Mouse (Mus musculus) hindbrain, embryonic 10.5 days (tissue): ENCODE results near the gene Nt5c. TPM values are rescaled to one million over a fixed set of nuclear protein-coding genes. Genes with fewer than 3 reads are reported as not detected.

Source experiments
- DNase-seq: peaks from one replicate; pipeline ENCODE4 v3.0.0-alpha.2; 2017; ENCODE audit warnings: low spot score
- H3K27ac ChIP-seq: fragments of 300-500 bp; sonication (generic); 2 replicates; pipeline ENCODE4 v1.5.1; 2016; ENCODE audit warnings: mild to moderate bottlenecking, moderate library complexity
- H3K27me3 ChIP-seq: fragments of 300-500 bp; sonication (generic); 2 replicates; pipeline ENCODE4 v1.6.1; 2016; ENCODE audit warnings: mild to moderate bottlenecking; ENCODE audit not compliant: poor library complexity, insufficient read depth, severe bottlenecking
- H3K36me3 ChIP-seq: fragments of 300-500 bp; sonication (generic); 2 replicates; pipeline ENCODE4 v1.6.1; 2016; ENCODE audit warnings: mild to moderate bottlenecking, moderate library complexity
- H3K4me1 ChIP-seq: fragments of 300-500 bp; sonication (generic); replicated peaks from 2 replicates; pipeline ENCODE4 v1.6.1; 2016; ENCODE audit warnings: mild to moderate bottlenecking
- H3K4me3 ChIP-seq: fragments of 300-500 bp; sonication (generic); 2 replicates; pipeline ENCODE4 v1.5.1; 2016; ENCODE audit warnings: mild to moderate bottlenecking, moderate library complexity
- H3K9me3 ChIP-seq: fragments of 300-500 bp; sonication (generic); 2 replicates; pipeline ENCODE4 v1.6.1; 2016; ENCODE audit warnings: mild to moderate bottlenecking, moderate library complexity
- WGBS: fragments of 180-500 bp; shearing (Covaris S2); methylation state at CpG from one replicate; pipeline ENCODE4 v1.1.7; 2016; 5-methylcytosine and 5-hydroxymethylcytosine counted together
- polyA plus RNA-seq: library from polyadenylated mRNA; unstranded; fragments of >200 nt; fragmentation: Nextera tagmentation; extraction: Ambion mirVana; gene quantifications from 2 replicates; pipeline ENCODE4 v1.2.1, GENCODE M21; 2016

Gene Nt5c
- polyA plus RNA-seq, 1 experiment from 2014 or later: 98.0 TPM

DNA sequence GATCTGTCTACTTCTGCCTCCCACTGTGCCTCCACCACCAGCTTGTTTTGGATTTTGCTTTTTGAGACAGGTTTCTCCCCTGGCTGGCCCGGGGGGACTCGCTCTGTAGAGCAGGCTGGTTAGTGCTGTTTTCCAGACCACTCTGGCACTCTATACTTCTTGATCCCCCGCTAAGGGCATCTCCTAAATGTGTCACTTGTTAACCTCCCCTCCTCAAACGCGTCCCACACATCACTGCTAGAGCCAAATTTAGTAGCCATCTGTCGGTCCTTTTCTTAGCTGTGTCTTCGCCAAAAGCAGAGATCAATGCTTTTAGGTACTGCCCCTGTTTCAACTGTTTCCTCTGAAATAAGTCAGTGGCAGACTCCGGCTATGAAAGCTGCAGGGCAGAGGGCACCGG, 27.0 kb upstream of the Nt5c start:
- DNase-seq: no peak
- H3K4me1 ChIP-seq: 0 out of 2 replicates have a peak, but pooled peaks cover 5% of the 10 kb centered on the region
- H3K4me3 ChIP-seq: no peak overlapping the region
- 80% methylated on average over 9 of the region's 9 CpGs for WGBS
- H3K27me3 ChIP-seq: no peaks in the 10 kb centered on the region
- no peaks in the 10 kb centered on the region for H3K9me3 ChIP-seq
- H3K27ac ChIP-seq: no peak overlapping the region
- H3K36me3 ChIP-seq: peaks cover 29% of the 10 kb centered on the region

DNA sequence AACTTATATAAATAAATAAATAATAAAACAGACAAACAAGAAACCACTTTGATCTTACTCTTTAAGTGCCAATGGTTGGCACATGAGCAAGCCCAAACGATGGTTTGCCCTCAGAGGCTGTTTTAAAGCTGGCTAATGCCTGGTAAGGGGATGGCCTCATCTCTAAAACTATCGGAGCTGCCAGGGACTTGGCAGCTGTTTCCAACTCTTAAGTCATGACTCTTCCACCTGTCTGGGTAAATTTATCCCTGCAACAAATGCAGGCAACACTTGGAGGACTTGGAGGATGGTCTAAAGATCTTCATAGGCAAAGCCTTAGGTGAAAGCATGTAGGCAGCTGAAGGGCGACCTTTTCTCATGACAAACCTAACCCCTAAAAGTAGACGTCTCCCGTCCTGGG, 25.3 kb upstream of the Nt5c start:
- no peaks in the 10 kb centered on the region for H3K9me3 ChIP-seq
- no peak overlapping the region for H3K4me3 ChIP-seq
- H3K4me1 ChIP-seq: peaks cover 18% of the 10 kb centered on the region
- no peak for DNase-seq
- no peaks in the 10 kb centered on the region for H3K27me3 ChIP-seq
- H3K27ac ChIP-seq: no peak overlapping the region
- H3K36me3 ChIP-seq: peaks cover 17% of the 10 kb centered on the region
- WGBS: 86% methylated on average over 5 of the region's 5 CpGs

DNA sequence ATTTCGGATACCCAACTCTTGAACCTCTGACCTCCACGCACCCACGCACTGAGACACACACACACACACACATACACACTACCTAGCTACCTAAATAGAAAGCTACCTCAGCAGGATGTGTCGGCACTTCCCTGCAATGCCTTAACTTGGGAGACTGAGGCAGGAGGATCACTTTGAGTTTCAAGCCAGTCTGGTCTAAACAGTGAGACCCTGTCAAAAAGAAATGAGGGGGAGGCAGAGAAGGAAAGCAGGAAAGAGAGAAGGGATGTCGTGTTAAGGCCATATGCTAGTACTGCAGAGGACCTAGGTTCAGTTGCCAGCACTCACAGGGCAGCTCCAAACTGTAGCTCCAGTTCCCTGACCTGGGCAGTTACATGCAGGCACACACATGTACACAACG, 23.4 kb upstream of the Nt5c start:
- peak overlapping the region; percentile 99; the same call in 1 of the 2 replicates for H3K27ac ChIP-seq

GRCm38 (mm10) chr11:115514238-115514663, 22.6 kb upstream of the Nt5c start, which contains the start of gene Jpt1:
Jpt1 (minus strand) TSS chr11:115514387.
- peak within 1 kb of the TSS; percentile 100 for H3K4me3 ChIP-seq
- H3K36me3 ChIP-seq: no peaks in the 10 kb centered on the region
- H3K27ac ChIP-seq: peak within 1 kb of the TSS; percentile 99
- DNase-seq: peak; percentile 96
- under 1% methylated on average over 24 of the region's 24 CpGs for WGBS
- no peaks in the 10 kb centered on the region for H3K27me3 ChIP-seq
- no peaks in the 10 kb centered on the region for H3K9me3 ChIP-seq
- H3K4me1 ChIP-seq: peaks cover 42% of the 10 kb centered on the region

More for the DNA sequence above, 23.4 kb upstream of the Nt5c start:
- DNase-seq: no peak
- H3K27me3 ChIP-seq: no peaks in the 10 kb centered on the region
- H3K36me3 ChIP-seq: no peaks in the 10 kb centered on the region
- WGBS: 72% methylated on average over 6 of the region's 6 CpGs
- peaks cover 38% of the 10 kb centered on the region for H3K4me1 ChIP-seq
- H3K9me3 ChIP-seq: no peaks in the 10 kb centered on the region
- no peak overlapping the region for H3K4me3 ChIP-seq

GRCm38 (mm10) chr11:115513271-115514237, 21.9 kb upstream of the Nt5c start:
- peaks cover 46% of the 10 kb centered on the region for H3K4me1 ChIP-seq
- H3K9me3 ChIP-seq: no peaks in the 10 kb centered on the region
- under 1% methylated on average over 57 of the region's 57 CpGs for WGBS

DNA sequence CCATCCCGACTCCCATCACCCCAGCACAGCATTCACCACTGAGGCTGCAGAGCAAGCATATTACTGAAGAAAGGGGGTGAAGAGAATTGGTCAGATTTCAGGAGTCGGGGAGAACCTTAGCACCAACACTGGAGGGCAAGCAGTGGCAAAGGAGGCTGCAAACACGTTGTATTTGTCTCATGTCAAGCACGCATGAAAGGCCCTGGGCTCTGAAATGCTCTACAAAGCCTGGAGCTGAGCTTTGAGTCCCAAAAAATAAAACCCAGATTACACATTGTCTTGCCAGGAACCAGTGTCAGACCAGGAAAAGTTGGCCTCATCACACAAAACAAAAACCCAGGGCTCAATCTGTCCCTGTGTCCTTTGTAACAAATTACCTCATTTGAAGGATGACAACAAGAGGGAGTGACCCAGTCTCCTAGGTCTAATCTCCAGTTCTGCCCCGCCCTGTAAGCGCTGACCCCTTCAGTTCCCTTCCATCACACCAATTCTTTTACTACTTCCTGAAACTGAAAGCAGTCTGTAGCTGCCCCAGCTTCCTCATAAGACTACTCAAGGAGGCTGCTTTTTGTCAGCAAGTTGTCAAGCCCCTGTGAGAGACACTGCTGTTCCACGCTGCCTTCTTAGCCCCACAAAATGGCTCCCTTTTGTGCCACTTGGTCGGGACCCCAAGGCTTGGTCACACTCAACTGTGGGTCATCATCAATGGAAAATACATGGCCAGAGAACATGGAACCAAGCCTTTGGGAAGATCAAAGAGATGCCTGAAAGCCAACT, 20.9 kb upstream of the Nt5c start:
- H3K4me3 ChIP-seq: peak overlapping the region; percentile 100
- no peaks in the 10 kb centered on the region for H3K9me3 ChIP-seq
- no peaks in the 10 kb centered on the region for H3K27me3 ChIP-seq
- 40% methylated on average over 8 of the region's 8 CpGs for WGBS
- peaks cover 13% of the 10 kb centered on the region for H3K36me3 ChIP-seq
- H3K4me1 ChIP-seq: peaks cover 55% of the 10 kb centered on the region
- peak overlapping the region; percentile 99 for H3K27ac ChIP-seq
- peak; percentile 21 for DNase-seq

More at GRCm38 (mm10) chr11:115513271-115514237, 21.9 kb upstream of the Nt5c start:
- H3K36me3 ChIP-seq: peaks cover 4% of the 10 kb centered on the region
- no peaks in the 10 kb centered on the region for H3K27me3 ChIP-seq
- peak; percentile 70 for DNase-seq
- peak overlapping the region; percentile 100 for H3K4me3 ChIP-seq
- H3K27ac ChIP-seq: peak overlapping the region; percentile 99

GRCm38 (mm10) chr11:115512004-115512403, 20.3 kb upstream of the Nt5c start:
- no peak for DNase-seq
- Histone ChIP-seq H3K27me3 (no peaks in the 10 kb centered on the region), H3K4me1 (peaks cover 61% of the 10 kb centered on the region), H3K4me3 (peak overlapping the region; percentile 100), H3K27ac (peak overlapping the region; percentile 99), H3K9me3 (no peaks in the 10 kb centered on the region), H3K36me3 (peaks cover 19% of the 10 kb centered on the region)
- WGBS: 47% methylated on average over 3 of the region's 3 CpGs

DNA sequence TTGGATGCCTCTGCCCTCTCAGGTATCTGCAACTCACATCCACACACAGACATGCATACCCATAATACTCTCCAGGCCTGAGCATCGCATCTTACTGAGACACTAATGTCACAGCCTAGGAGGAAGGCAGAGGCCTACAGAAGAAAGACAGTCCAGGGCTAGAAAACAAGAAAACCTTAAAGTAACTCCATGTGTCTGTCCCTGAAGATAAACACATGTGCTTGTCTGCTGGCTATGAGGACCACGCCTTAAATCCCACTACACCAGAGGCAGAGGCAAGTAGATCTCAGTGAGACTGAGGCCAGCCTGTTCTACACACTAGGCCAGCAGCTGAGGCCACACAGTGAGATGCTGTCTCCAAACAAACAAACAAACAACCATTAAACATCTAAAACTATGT, 19.5 kb upstream of the Nt5c start:
- peaks cover 27% of the 10 kb centered on the region for H3K36me3 ChIP-seq
- H3K4me3 ChIP-seq: peak overlapping the region; percentile 100
- H3K4me1 ChIP-seq: peaks cover 70% of the 10 kb centered on the region
- DNase-seq: no peak
- H3K9me3 ChIP-seq: no peaks in the 10 kb centered on the region
- peak overlapping the region; percentile 99 for H3K27ac ChIP-seq
- no peaks in the 10 kb centered on the region for H3K27me3 ChIP-seq
- 74% methylated on average over 2 of the region's 2 CpGs for WGBS

DNA sequence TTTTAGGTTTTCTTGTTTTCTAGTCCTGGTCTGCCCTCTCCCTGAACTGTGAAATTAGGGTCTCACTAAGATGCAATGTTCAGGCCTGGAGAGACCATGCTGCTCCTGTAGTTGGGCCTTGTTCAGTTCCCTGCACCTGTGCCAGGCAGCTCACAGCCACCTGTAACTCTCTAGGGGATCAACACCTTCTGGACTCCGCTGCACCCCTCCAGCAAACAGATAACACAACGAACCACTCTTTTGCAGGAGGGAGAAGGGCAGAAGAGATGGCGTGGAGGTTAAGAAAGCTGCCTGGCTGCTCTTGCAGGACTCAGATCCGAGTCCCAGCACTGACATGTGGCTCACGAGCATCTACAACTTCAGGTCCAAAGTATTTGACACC, 18.8 kb upstream of the Nt5c start:
- DNase-seq: no peak
- Histone ChIP-seq H3K4me1 (peaks cover 76% of the 10 kb centered on the region), H3K27ac (peak overlapping the region; percentile 68), H3K4me3 (peak overlapping the region; percentile 100), H3K9me3 (no peaks in the 10 kb centered on the region), H3K27me3 (no peaks in the 10 kb centered on the region), H3K36me3 (peaks cover 34% of the 10 kb centered on the region)
- WGBS: 64% methylated on average over 5 of the region's 5 CpGs

- Histone ChIP-seq H3K4me3 (peak overlapping the region; percentile 100), H3K4me1 (peaks cover 77% of the 10 kb centered on the region), H3K36me3 (peaks cover 39% of the 10 kb centered on the region), H3K27me3 (no peaks in the 10 kb centered on the region), H3K27ac (peak overlapping the region; percentile 68), H3K9me3 (no peaks in the 10 kb centered on the region)
- DNase-seq: no peak
- WGBS: 57% methylated on average over 6 of the region's 6 CpGs
Measured at GRCm38 (mm10) chr11:115509773-115510506, 18.3 kb upstream of the Nt5c start.

GRCm38 (mm10) chr11:115508061-115508460, 16.4 kb upstream of the Nt5c start:
- Histone ChIP-seq H3K9me3 (no peaks in the 10 kb centered on the region), H3K36me3 (peaks cover 56% of the 10 kb centered on the region), H3K27me3 (no peaks in the 10 kb centered on the region), H3K4me3 (no peak overlapping the region), H3K4me1 (peaks cover 73% of the 10 kb centered on the region), H3K27ac (no peak overlapping the region)
- 89% methylated on average over 2 of the region's 2 CpGs for WGBS
- DNase-seq: no peak

GRCm38 (mm10) chr11:115506586-115506985, 14.9 kb upstream of the Nt5c start:
- H3K4me1 ChIP-seq: peaks cover 58% of the 10 kb centered on the region
- H3K4me3 ChIP-seq: no peak overlapping the region
- no peak for DNase-seq
- no peak overlapping the region for H3K27ac ChIP-seq
- no peaks in the 10 kb centered on the region for H3K9me3 ChIP-seq
- 77% methylated on average over 3 of the region's 3 CpGs for WGBS
- peaks cover 71% of the 10 kb centered on the region for H3K36me3 ChIP-seq
- no peaks in the 10 kb centered on the region for H3K27me3 ChIP-seq
